Mouse (Mus musculus) megakaryocyte-erythroid progenitor cell, adult 5-6 weeks (primary cell): ENCODE results near the gene Gm10428. TPM values are rescaled to one million over a fixed set of nuclear protein-coding genes. Genes with fewer than 3 reads are reported as not detected.
A peak's percentile ranks its signal among the peaks of the same experiment; 100 is the strongest.

Source experiments
- ATAC-seq: replicated peaks from 2 replicates; pipeline ENCODE4 v1.8.0; 2016; ENCODE audit warnings: mild to moderate bottlenecking, inconsistent platforms; ENCODE audit not compliant: severe bottlenecking, poor library complexity, low FRiP score, low TSS enrichment
- total RNA-seq, 2 experiments: library from RNA; stranded (forward) in 1 of 2; stranded (reverse) in 1 of 2; fragments of 200-1000, 215-1000 nt in 1 of 2; fragments of >200 nt in 1 of 2; fragmentation: Nextera tagmentation in 1 of 2; gene quantifications; 2 replicates each; pipeline ENCODE4 v1.2.3; 2014 to 2017

Gm10428 gene
- total RNA-seq (2014; fragmentation: Nextera tagmentation) = not detected in 2 replicates
- total RNA-seq (2017) = not detected in 2 replicates

- no peak for ATAC-seq
Measured at GRCm38 (mm10) chr11:62752780-62753179, at the start of gene Gm10428. Gene Gm10428, plus strand, starts transcription at chr11:62753100.

DNA sequence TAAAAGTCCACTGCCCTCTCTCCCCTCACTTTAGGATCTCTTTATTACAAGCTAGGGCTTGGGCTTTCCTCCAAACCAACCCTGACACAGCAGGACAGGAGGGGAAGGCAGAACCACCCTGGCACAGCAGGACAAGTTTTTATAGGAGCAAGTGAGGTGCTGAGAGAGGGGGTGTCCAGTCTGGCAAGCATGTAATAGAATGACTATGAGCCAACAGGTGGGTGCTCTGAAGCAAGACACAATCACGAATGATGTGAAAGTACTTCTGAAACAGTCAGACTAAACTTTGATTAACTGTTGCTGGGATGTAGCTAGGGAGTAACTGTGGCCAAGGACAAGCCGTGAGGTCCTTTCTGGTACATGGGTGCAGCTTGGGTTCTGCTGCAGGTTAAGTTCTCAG, 46.8 kb upstream of the Gm10428 start:
- ATAC-seq = no peak

DNA sequence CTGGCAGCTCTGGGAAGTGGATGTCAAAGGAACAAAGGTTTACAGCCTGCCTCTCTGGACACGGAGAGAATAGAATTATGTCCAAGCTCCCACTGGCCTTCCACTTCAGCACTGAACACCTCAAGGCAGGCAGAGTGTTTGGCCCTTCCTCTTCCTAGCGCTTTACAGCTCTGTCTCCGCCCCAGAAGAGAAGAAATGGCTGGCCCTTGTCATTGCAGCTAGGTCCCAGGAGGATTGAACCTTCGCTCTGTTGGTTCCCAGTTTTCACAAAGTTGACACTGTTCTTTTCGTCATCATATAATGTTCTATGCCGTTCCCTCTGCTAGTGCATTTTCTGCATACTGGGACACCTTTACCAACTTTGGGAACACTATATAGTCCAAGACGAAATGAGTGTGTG, 44.6 kb upstream of the Gm10428 start:
- ATAC-seq = no peak

DNA sequence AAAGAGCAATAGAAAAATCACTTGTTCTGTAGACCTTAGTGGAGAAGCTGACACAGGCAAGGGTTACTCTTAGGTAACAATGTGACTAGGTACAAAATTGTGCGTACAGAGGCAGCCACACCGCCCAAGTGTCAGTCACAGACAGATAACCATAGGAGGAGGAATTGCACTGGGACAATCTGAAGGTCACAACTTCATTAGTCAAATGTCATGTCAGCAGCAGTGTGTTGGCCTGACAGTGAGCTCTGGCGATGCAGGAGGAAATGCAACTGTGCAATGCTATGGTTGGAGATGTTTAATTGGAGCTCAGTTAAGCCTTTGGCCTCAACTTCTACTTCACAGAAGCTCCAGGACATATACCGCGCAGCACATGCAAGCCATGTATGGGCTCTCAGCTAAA, 42.2 kb upstream of the Gm10428 start:
- ATAC-seq = no peak

DNA sequence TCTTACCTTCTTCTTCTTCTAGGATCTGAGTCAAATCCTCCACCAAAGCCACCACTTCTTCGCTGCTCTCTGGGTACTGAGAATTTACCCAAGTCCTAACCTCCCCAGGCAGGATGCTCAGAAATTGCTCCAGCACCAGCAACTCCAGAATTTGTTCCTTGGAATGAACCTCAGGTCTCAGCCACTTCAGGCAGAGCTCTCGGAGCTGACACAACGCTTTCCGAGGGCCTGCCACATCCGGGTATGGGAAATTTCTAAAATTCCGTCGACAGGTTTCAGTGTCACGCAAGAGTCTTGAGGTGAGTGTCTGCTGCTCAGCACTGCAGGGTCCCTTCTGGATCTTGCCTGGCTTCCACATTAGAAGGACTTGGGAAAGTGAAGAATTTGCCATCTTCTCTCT, 24.6 kb upstream of the Gm10428 start:
- no peak for ATAC-seq

DNA sequence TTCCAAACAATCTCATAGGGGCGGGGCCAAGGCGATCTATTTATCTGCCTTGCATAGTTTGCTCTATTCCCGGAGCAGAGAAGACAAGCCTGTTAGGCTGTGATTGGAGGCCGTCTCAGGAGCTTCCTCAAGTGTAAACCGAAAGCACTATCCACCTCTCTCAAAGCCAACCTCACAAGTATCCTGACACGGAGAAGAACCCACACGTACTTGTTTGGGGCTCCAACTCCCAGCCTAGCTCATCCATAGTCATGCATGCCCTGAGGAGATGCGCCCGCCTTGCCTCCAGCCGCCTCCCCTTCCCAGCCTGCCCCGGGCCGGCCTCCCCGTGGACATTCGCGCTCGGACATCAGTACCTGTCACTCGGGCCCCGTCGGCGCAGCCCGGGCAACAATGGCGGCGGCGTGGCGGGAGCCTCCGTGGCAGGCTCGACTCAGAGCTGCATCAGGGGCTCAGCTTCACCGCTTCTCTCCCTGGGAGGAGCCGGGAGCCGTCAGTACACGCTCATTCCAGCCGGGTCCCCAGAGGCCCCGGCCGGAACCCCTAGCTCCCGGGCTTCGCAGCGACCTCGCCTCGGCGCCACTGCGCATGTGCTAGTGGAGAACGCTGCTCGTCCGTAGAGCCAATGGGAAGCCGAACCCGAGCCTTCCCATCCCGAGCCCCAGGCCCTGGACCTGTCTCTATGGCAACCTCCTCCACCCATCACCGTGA, 21.4 kb upstream of the Gm10428 start, which contains the start of gene Zfp287:
Gene Zfp287 (minus strand): TSS at position 595 of the 711 bp plus-strand sequence.
- peak; percentile 73 for ATAC-seq

GRCm38 (mm10) chr11:62732022-62732387, 20.9 kb upstream of the Gm10428 start:
- ATAC-seq = no peak

DNA sequence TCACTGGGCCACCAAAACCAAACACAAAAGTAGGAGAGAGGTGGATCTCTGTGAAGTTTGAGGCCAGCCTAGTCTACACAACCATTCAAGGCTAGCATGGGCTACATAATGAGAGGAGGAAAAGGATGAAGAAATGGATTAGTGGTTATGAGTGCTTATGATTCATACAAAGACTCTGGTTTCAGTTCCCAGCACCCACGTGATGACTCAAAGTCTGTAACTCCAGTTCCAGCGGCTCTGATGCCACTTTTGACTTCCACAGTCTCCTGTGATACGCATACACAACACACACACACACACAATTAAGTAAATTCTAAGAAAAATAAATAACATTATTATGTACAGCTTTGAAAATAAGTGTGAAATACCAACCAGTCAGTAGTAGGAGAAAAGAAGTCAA, 20.2 kb upstream of the Gm10428 start:
- ATAC-seq = no peak

DNA sequence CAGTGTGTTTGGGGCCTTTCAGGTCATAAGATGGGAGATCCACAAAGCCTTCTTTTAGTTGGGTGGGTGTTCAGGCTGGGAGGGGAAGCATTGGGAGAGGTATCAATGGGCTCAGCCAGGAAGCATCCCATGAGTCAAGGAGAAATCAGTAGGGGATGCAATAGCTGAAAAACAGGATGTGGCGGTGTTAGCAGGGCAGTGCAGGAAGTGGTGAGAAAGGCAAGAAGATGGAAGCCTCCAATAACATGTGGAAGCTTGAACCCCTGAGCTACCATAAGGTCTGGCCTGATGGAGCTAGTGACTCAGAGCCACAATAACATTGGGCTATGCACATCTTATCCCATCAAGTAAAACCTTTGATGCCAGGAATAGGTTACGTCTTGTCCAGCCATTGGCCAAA, 11.7 kb upstream of the Gm10428 start:
- ATAC-seq = no peak

DNA sequence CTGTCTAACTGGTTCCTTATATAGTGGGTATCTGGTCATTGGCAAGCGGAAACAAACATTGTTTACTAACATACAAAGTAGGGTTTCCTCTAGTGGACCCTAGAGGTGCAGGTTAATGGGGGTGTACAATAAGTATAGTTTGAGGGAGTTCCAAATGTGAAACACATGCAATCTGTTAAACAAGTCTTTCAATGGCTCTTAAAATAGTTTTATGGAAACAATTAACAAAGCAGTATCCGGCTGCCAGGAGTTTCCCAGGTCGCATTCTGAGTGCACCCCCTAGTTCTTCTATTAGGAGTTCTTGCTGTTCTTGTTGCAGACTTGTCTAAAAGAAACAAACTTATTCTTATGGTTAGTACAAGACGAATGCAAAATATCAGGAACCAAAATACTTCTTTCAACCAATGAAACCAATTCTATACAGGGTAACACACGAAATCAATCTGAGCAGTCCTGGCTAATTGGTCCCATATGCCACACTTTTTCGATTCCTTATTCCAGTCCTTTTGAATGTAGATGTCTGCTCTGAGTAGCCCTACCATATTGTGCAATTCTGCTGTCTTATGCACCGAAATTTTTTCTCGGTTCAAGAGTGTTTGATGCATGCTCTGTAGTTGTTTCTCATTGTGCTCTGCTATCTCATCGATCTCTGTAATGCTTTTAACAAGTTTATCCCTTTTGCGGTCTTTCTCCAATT, 10.5 kb upstream of the Gm10428 start:
- ATAC-seq = no peak

DNA sequence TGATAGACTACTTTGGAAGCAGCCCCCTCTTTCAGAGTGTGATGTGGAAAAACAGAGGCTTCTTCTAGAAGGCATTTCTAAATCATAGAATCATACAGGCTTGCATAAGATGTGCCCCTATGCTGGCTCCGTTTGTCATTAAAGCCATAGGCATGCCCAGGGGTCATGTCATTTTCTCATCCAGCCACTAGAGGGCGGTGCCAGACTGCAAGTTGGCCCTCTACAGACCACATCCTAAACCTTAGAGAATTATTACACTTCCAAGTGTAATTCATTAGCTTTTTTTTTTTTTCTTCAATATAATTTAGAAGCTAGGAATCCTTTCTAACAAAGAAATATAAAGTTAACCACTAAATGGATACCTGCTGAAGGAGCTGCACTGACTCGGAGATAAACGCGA, 8.8 kb upstream of the Gm10428 start:
- peak; percentile 87 for ATAC-seq

DNA sequence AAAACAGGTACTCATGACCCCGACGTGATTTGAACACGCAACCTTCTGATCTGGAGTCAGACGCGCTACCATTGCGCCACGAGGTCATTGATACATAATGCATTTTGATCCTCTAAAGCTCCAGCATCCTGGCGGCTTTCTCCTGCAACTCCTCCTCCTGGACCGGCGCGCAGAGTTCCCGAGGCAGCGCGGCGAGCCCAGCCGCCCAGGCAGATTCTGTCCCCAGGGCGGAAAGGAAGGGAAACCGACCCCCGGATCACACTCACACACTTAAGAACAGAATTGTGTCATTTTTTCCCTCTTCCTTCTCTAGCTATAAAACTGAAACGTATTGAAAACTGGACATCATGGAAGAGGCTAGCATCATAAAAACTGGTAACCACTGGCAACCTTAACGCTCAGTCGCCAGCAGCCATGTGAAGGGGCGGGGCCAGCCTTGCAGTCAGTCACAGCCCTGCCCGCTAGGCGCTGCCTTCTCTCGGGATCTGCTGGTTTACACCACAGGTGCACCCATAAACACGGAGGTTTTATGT, 6.8 kb upstream of the Gm10428 start:
- ATAC-seq = 0 out of 2 replicates have a peak, but pooled peaks have one; percentile 36

DNA sequence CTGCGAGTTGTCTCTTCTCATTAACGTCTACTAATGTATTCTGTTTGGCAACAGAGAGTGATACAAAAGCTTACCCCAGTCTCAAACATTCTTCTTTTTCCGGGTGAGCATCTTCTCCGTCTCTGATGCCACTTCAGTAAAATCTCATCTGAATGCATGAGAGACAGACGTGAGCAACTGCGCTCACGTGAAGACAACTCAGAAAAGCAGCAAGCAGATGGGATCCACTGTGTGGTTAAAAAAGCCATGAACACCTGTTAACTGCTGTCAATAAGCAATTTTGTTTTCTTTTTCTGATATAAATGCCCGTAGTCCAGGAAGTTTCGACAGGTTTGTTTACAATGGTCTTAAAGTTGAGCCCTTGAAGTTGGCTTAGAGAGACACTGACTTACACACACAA, 5.7 kb upstream of the Gm10428 start:
- no peak for ATAC-seq

GRCm38 (mm10) chr11:62748062-62748461, 4.8 kb upstream of the Gm10428 start:
- ATAC-seq = no peak

GRCm38 (mm10) chr11:62749445-62749844, 3.5 kb upstream of the Gm10428 start:
- peak; percentile 19; the same call in 1 of the 2 replicates for ATAC-seq

GRCm38 (mm10) chr11:62752191-62752590, 709 bp upstream of the Gm10428 start:
- ATAC-seq = no peak

DNA sequence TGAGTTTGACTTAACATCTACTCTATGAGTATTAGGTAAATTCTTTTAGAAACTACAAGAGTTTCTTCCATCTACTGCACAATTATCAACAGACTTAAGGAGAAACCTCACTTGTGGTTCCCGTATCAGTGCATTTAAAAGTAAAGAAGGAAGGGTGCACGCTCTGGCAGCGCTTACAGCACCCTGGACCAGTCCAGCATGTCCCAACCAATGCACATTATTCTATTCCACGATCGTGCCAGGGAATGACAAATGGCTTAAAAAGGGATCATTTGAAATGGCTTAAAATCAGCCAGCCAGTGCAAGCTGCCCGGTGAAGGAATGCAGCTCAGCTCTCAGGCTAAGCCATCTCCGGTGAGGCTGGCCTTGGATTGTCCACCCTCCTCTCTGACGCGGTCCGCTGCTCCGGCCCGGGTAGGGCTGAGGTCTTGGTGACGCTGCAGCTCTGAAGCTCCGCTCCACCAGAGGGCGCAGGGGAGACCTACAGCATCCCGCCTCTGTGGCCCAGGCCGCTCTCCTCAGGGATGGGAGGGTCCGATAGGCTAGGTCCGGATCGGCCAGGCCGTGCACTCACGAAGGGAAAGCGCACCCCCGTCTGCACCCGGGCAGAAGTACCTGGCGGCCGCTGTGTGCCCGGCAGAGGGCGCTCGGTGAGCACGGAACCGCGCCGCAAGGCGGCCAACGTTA, 3.7 kb downstream of the Gm10428 start:
- ATAC-seq = peak; percentile 100

DNA sequence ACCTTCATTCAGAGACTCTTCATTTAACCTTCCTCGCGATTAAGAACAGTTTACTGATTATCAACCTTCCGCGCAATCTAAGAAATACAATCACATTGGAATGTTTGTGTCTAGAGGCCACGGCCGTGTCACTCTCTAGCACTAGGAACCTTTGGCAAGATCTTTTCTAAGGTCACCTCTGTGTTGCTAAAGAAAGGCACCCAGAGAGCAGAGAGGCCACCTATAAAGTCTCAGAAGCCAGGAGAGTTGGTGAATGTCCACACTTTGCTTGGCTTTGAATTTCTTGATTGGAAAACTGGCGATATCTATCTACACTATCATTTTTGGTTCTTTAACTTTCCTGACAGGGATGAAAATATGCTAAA, 4.2 kb downstream of the Gm10428 start:
- peak; percentile 29; the same call in 1 of the 2 replicates for ATAC-seq

- no peak for ATAC-seq
Measured at GRCm38 (mm10) chr11:62757906-62758305, 5.0 kb downstream of the Gm10428 start.

GRCm38 (mm10) chr11:62758491-62758890, 5.6 kb downstream of the Gm10428 start:
- no peak for ATAC-seq
